Mouse (Mus musculus) forebrain, postnatal 0 days (tissue): ENCODE data around the gene Tns3. TPM values are rescaled to one million over a fixed set of nuclear protein-coding genes. Genes with fewer than 3 reads are reported as not detected.

ENCODE experiments used
- ATAC-seq: fragments of 200-750 bp; cut with Nextera tagmentation; 2 replicates; pipeline ENCODE4 v1.8.0; 2017; ENCODE audit warnings: mild to moderate bottlenecking, moderate library complexity
- DNase-seq: peaks from one replicate; pipeline ENCODE4 v3.0.0-alpha.2; 2015
- H3K27ac ChIP-seq: fragments of 300-500 bp; sonication (generic); 2 replicates; pipeline ENCODE4 v1.5.1; 2014; ENCODE audit warnings: low read depth, mild to moderate bottlenecking, antibody characterized with exemption, low read length, moderate library complexity, mixed read lengths
- H3K27me3 ChIP-seq: fragments of 300-500 bp; sonication (generic); 2 replicates; pipeline ENCODE4 v1.6.1; 2014; ENCODE audit warnings: mild to moderate bottlenecking, low read length, mixed read lengths; ENCODE audit not compliant: insufficient read depth
- H3K36me3 ChIP-seq: fragments of 300-500 bp; sonication (generic); 2 replicates; pipeline ENCODE4 v1.6.1; 2014; ENCODE audit warnings: mild to moderate bottlenecking, moderate library complexity; ENCODE audit not compliant: insufficient read depth
- H3K4me1 ChIP-seq: fragments of 300-500 bp; sonication (generic); 2 replicates; pipeline ENCODE4 v1.6.1; 2014; ENCODE audit warnings: antibody characterized with exemption; ENCODE audit not compliant: insufficient read depth
- H3K4me2 ChIP-seq: fragments of 300-500 bp; sonication (generic); 2 replicates; pipeline ENCODE4 v1.6.1; 2014; ENCODE audit warnings: low read depth, mild to moderate bottlenecking, moderate library complexity
- H3K4me3 ChIP-seq: fragments of 300-500 bp; sonication (generic); 2 replicates; pipeline ENCODE4 v1.5.1; 2014; ENCODE audit warnings: low read depth, low read length, mixed read lengths
- H3K9ac ChIP-seq: fragments of 300-500 bp; sonication (generic); 2 replicates; pipeline ENCODE4 v1.6.1; 2014; ENCODE audit warnings: mild to moderate bottlenecking
- H3K9me3 ChIP-seq: fragments of 300-500 bp; sonication (generic); 2 replicates; pipeline ENCODE4 v1.6.1; 2016; ENCODE audit warnings: low read length
- CTCF ChIP-seq: sonication (generic); IDR thresholded peaks from 2 replicates; pipeline ENCODE4 v1.5.1; 2016; ENCODE audit warnings: antibody characterized with exemption, control low read depth, low read depth
- WGBS: fragments of 180-500 bp; shearing (Covaris S2); extraction: QIAGEN DNeasy Blood & Tissue Kit; methylation state at CpG from one replicate; pipeline ENCODE4 v1.1.7; 2014; 5-methylcytosine and 5-hydroxymethylcytosine counted together
- polyA plus RNA-seq: library from polyadenylated mRNA; unstranded; fragments of >200 nt; fragmentation: Nextera tagmentation; extraction: Ambion mirVana; gene quantifications from 2 replicates; pipeline ENCODE4 v1.2.1, GENCODE M21; 2015
- total RNA-seq: library from RNA; depleted of rRNA; stranded (reverse); fragments of >200 nt; gene quantifications from 2 replicates; pipeline ENCODE4 v1.2.3, GENCODE M21; 2014; rRNA removed

Tns3 gene
- total RNA-seq (16.3 and 26.5 TPM in 2 replicates), polyA plus RNA-seq (3.1 and 6.2 TPM in 2 replicates)

GRCm38 (mm10) chr11:8664393-8664743 lies at the start of gene Tns3:
TSS of gene Tns3 (minus strand) at chr11:8664535.
- no peaks in the 10 kb centered on the region for H3K4me1 ChIP-seq
- peak within 1 kb of the TSS; percentile 63 for H3K9ac ChIP-seq
- peak within 1 kb of the TSS; percentile 57; the same call in 1 of the 2 replicates for H3K27ac ChIP-seq
- H3K4me3 ChIP-seq, result peak within 1 kb of the TSS; percentile 59
- TF ChIP-seq CTCF, result peak; percentile 27
- WGBS, result under 1% methylated on average over 37 of the region's 37 CpGs
- no peaks in the 10 kb centered on the region for H3K36me3 ChIP-seq
- H3K27me3 ChIP-seq, result no peaks in the 10 kb centered on the region; the same call in 1 of the 2 replicates
- H3K9me3 ChIP-seq, result no peaks in the 10 kb centered on the region
- DNase-seq, result peak; percentile 51
- ATAC-seq, result peak; percentile 50
- peak within 1 kb of the TSS; percentile 100 for H3K4me2 ChIP-seq

GRCm38 (mm10) chr11:8706246-8707041 lies 42.1 kb upstream of the Tns3 start:
- Histone ChIP-seq H3K9me3 (no peaks in the 10 kb centered on the region), H3K4me2 (no peak overlapping the region), H3K4me3 (no peak overlapping the region), H3K27me3 (no peaks in the 10 kb centered on the region), H3K27ac (no peak overlapping the region), H3K4me1 (no peaks in the 10 kb centered on the region), H3K9ac (no peak overlapping the region), H3K36me3 (no peaks in the 10 kb centered on the region)
- DNase-seq (no peak), ATAC-seq (peak; percentile 47)
- TF ChIP-seq CTCF, result no peak
- WGBS, result 68% methylated on average over 8 of the region's 8 CpGs

GRCm38 (mm10) chr11:8705156-8705555 lies 40.8 kb upstream of the Tns3 start:
- Histone ChIP-seq H3K27ac (no peak overlapping the region), H3K36me3 (no peaks in the 10 kb centered on the region), H3K9me3 (no peaks in the 10 kb centered on the region), H3K4me1 (no peaks in the 10 kb centered on the region), H3K9ac (no peak overlapping the region), H3K4me3 (no peak overlapping the region), H3K4me2 (no peak overlapping the region), H3K27me3 (no peaks in the 10 kb centered on the region)
- no peak for TF ChIP-seq CTCF
- ATAC-seq (no peak), DNase-seq (no peak)
- 82% methylated on average over 1 of the region's 1 CpGs for WGBS

- H3K4me2 ChIP-seq, result no peak overlapping the region
- ATAC-seq, result no peak
- no peak for TF ChIP-seq CTCF
- no peak for DNase-seq
- H3K4me1 ChIP-seq, result no peaks in the 10 kb centered on the region
- H3K9me3 ChIP-seq, result no peaks in the 10 kb centered on the region
- no peaks in the 10 kb centered on the region for H3K27me3 ChIP-seq
- H3K9ac ChIP-seq, result no peak overlapping the region
- 77% methylated on average over 6 of the region's 6 CpGs for WGBS
- no peak overlapping the region for H3K4me3 ChIP-seq
- H3K27ac ChIP-seq, result no peak overlapping the region
- H3K36me3 ChIP-seq, result no peaks in the 10 kb centered on the region
Observed at GRCm38 (mm10) chr11:8703876-8704275, 39.5 kb upstream of the Tns3 start.

GRCm38 (mm10) chr11:8702532-8702886 lies 38.2 kb upstream of the Tns3 start:
- no peak overlapping the region for H3K27ac ChIP-seq
- H3K4me2 ChIP-seq, result no peak overlapping the region
- H3K4me3 ChIP-seq, result no peak overlapping the region
- H3K36me3 ChIP-seq, result no peaks in the 10 kb centered on the region
- WGBS, result 99% methylated on average over 2 of the region's 2 CpGs
- no peaks in the 10 kb centered on the region for H3K9me3 ChIP-seq
- no peak for TF ChIP-seq CTCF
- no peaks in the 10 kb centered on the region for H3K27me3 ChIP-seq
- DNase-seq (no peak), ATAC-seq (no peak)
- no peak overlapping the region for H3K9ac ChIP-seq
- no peaks in the 10 kb centered on the region for H3K4me1 ChIP-seq

GRCm38 (mm10) chr11:8701845-8702531 lies 37.7 kb upstream of the Tns3 start:
- no peak for DNase-seq
- no peaks in the 10 kb centered on the region for H3K27me3 ChIP-seq
- no peaks in the 10 kb centered on the region for H3K9me3 ChIP-seq
- no peaks in the 10 kb centered on the region for H3K4me1 ChIP-seq
- H3K27ac ChIP-seq, result no peak overlapping the region
- H3K36me3 ChIP-seq, result no peaks in the 10 kb centered on the region
- no peak overlapping the region for H3K4me3 ChIP-seq
- no peak overlapping the region for H3K4me2 ChIP-seq
- ATAC-seq, result no peak
- no peak for TF ChIP-seq CTCF
- WGBS, result 83% methylated on average over 10 of the region's 10 CpGs
- H3K9ac ChIP-seq, result no peak overlapping the region

GRCm38 (mm10) chr11:8701400-8701799 lies 37.1 kb upstream of the Tns3 start:
- Histone ChIP-seq H3K4me3 (no peak overlapping the region), H3K9me3 (no peaks in the 10 kb centered on the region), H3K9ac (no peak overlapping the region), H3K27ac (no peak overlapping the region), H3K36me3 (no peaks in the 10 kb centered on the region), H3K4me1 (no peaks in the 10 kb centered on the region), H3K4me2 (no peak overlapping the region), H3K27me3 (no peaks in the 10 kb centered on the region)
- DNase-seq (no peak), ATAC-seq (no peak)
- 92% methylated on average over 3 of the region's 3 CpGs for WGBS
- no peak for TF ChIP-seq CTCF
